Mouse (Mus musculus) liver, embryonic 14.5 days (tissue): ENCODE measurements around the gene Rhod.

Experiments
- CTCF ChIP-seq: IDR thresholded peaks from 2 replicates; pipeline ENCODE4 v1.5.1; 2016; ENCODE audit warnings: antibody characterized with exemption, low read depth, control low read depth
- EP300 ChIP-seq: IDR thresholded peaks from 2 replicates; pipeline ENCODE4 v1.6.1; 2016; ENCODE audit warnings: antibody characterized with exemption, low read depth

DNA sequence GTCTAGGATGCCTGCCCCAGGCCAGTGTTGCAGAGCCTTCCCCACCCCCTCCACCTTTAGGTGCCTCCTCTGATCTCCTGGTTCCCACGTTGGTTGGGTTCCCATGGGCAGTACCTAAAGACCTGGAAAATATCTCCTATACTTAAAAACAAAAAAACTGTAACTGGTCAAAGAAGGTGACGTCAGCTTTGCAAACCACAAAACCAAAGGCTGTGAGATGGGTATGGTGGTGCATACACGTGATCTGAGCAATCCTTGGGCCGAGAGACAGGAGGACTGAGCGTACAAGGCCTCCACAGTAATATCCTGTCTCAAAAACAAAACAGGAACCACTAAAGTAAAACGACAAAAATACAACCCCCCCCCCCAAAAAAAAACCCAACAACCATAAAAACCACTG, 1.3 kb downstream of the Rhod start:
- TF ChIP-seq CTCF = no peak
- no peak for TF ChIP-seq EP300
